Mouse (Mus musculus) forebrain, embryonic 13.5 days (tissue): Measurements from ENCODE around the gene Acss1. TPM values are rescaled to one million over a fixed set of nuclear protein-coding genes. Genes with fewer than 3 reads are reported as not detected.

Experiments used
- ATAC-seq: fragments of 200-750 bp; cut with Nextera tagmentation; 2 replicates; pipeline ENCODE4 v1.8.0; 2017
- H3K27ac ChIP-seq: fragments of 300-500 bp; sonication (generic); 2 replicates; pipeline ENCODE4 v1.5.1; 2015; ENCODE audit warnings: inconsistent platforms, mild to moderate bottlenecking, moderate library complexity
- H3K27me3 ChIP-seq: fragments of 300-500 bp; sonication (generic); 2 replicates; pipeline ENCODE4 v1.6.1; 2015; ENCODE audit warnings: mild to moderate bottlenecking, inconsistent platforms
- H3K36me3 ChIP-seq: fragments of 300-500 bp; sonication (generic); 2 replicates; pipeline ENCODE4 v1.6.1; 2015; ENCODE audit warnings: mild to moderate bottlenecking, inconsistent platforms; ENCODE audit not compliant: poor library complexity, severe bottlenecking
- H3K4me1 ChIP-seq: fragments of 300-500 bp; sonication (generic); 2 replicates; pipeline ENCODE4 v1.6.1; 2015; ENCODE audit warnings: inconsistent platforms
- H3K4me2 ChIP-seq: fragments of 300-500 bp; sonication (generic); 2 replicates; pipeline ENCODE4 v1.6.1; 2015; ENCODE audit warnings: inconsistent platforms, mild to moderate bottlenecking, moderate library complexity
- H3K4me3 ChIP-seq: fragments of 300-500 bp; sonication (generic); 2 replicates; pipeline ENCODE4 v1.5.1; 2015; ENCODE audit warnings: mild to moderate bottlenecking, inconsistent platforms
- H3K9ac ChIP-seq: fragments of 300-500 bp; sonication (generic); 2 replicates; pipeline ENCODE4 v1.6.1; 2015; ENCODE audit warnings: mild to moderate bottlenecking, inconsistent platforms
- H3K9me3 ChIP-seq: fragments of 300-500 bp; sonication (generic); replicated peaks from 2 replicates; pipeline ENCODE4 v1.6.1; 2016; ENCODE audit warnings: inconsistent platforms
- whole genome bisulfite sequencing: fragments of 180-500 bp; shearing (Covaris S2); methylation state at CpG from one replicate; pipeline ENCODE4 v1.1.7; 2015; 5-methylcytosine and 5-hydroxymethylcytosine counted together
- polyA plus RNA-seq: library from polyadenylated mRNA; unstranded; fragments of >200 nt; fragmentation: Nextera tagmentation; extraction: Ambion mirVana; gene quantifications from 2 replicates; pipeline ENCODE4 v1.2.1, GENCODE M21; 2015

The Acss1 gene
- polyA plus RNA-seq, 1 experiment from 2014 or later: 34.1 TPM

- no peak overlapping the region for H3K4me3 ChIP-seq
Observed at GRCm38 (mm10) chr2:150665006-150665405, 3.3 kb downstream of the Acss1 start.

GRCm38 (mm10) chr2:150664152-150664920, 4.0 kb downstream of the Acss1 start:
- Histone ChIP-seq H3K9me3 (no peaks in the 10 kb centered on the region), H3K27ac (peak overlapping the region; percentile 36), H3K4me3 (no peak overlapping the region), H3K9ac (no peak overlapping the region), H3K4me1 (peaks cover 72% of the 10 kb centered on the region), H3K27me3 (no peaks in the 10 kb centered on the region), H3K36me3 (peaks cover 3% of the 10 kb centered on the region), H3K4me2 (peak overlapping the region; percentile 86)
- WGBS: 69% methylated on average over 5 of the region's 5 CpGs
- ATAC-seq: no peak

More at GRCm38 (mm10) chr2:150665006-150665405, 3.3 kb downstream of the Acss1 start:
- Histone ChIP-seq H3K9ac (no peak overlapping the region), H3K9me3 (no peaks in the 10 kb centered on the region), H3K36me3 (no peaks in the 10 kb centered on the region), H3K4me2 (peak overlapping the region; percentile 86), H3K4me1 (peaks cover 72% of the 10 kb centered on the region), H3K27ac (peak overlapping the region; percentile 48), H3K27me3 (no peaks in the 10 kb centered on the region)
- WGBS: 60% methylated on average over 2 of the region's 2 CpGs
- ATAC-seq: no peak

- Histone ChIP-seq H3K9me3 (no peaks in the 10 kb centered on the region), H3K27ac (peak overlapping the region; percentile 36), H3K4me1 (peaks cover 66% of the 10 kb centered on the region), H3K4me3 (no peak overlapping the region), H3K4me2 (0 out of 2 replicates have a peak overlapping the region, but pooled peaks have one; percentile 6), H3K27me3 (no peaks in the 10 kb centered on the region), H3K36me3 (peaks cover 14% of the 10 kb centered on the region), H3K9ac (no peak overlapping the region)
- WGBS: 49% methylated on average over 9 of the region's 9 CpGs
- ATAC-seq: peak; percentile 14; the same call in 1 of the 2 replicates
Observed at GRCm38 (mm10) chr2:150663255-150663654, 5.0 kb downstream of the Acss1 start.

- Histone ChIP-seq H3K27ac (no peak overlapping the region; the same call in 1 of the 2 replicates), H3K4me1 (peaks cover 68% of the 10 kb centered on the region), H3K27me3 (no peaks in the 10 kb centered on the region), H3K9ac (no peak overlapping the region), H3K4me3 (no peak overlapping the region), H3K9me3 (no peaks in the 10 kb centered on the region), H3K4me2 (no peak overlapping the region), H3K36me3 (peaks cover 22% of the 10 kb centered on the region)
- ATAC-seq: no peak
- WGBS: 71% methylated on average over 2 of the region's 2 CpGs
Observed at GRCm38 (mm10) chr2:150662007-150662406, 6.3 kb downstream of the Acss1 start.

GRCm38 (mm10) chr2:150660668-150661451, 7.4 kb downstream of the Acss1 start:
- ATAC-seq: peak; percentile 20; the same call in 1 of the 2 replicates
- Histone ChIP-seq H3K27ac (peak overlapping the region; percentile 2; the same call in 1 of the 2 replicates), H3K4me1 (peaks cover 70% of the 10 kb centered on the region), H3K9me3 (no peaks in the 10 kb centered on the region), H3K9ac (no peak overlapping the region), H3K27me3 (no peaks in the 10 kb centered on the region), H3K4me3 (no peak overlapping the region), H3K4me2 (no peak overlapping the region), H3K36me3 (peaks cover 22% of the 10 kb centered on the region)
- WGBS: 80% methylated on average over 5 of the region's 5 CpGs

GRCm38 (mm10) chr2:150660049-150660448, 8.3 kb downstream of the Acss1 start:
- no peak overlapping the region for H3K4me2 ChIP-seq
- 73% methylated on average over 4 of the region's 4 CpGs for WGBS
- ATAC-seq: no peak
- H3K9ac ChIP-seq: no peak overlapping the region
- H3K4me3 ChIP-seq: no peak overlapping the region
- no peaks in the 10 kb centered on the region for H3K9me3 ChIP-seq
- no peaks in the 10 kb centered on the region for H3K27me3 ChIP-seq
- peaks cover 62% of the 10 kb centered on the region for H3K4me1 ChIP-seq
- peak overlapping the region; percentile 2; the same call in 1 of the 2 replicates for H3K27ac ChIP-seq
- H3K36me3 ChIP-seq: peaks cover 28% of the 10 kb centered on the region

GRCm38 (mm10) chr2:150656975-150657768, 11.1 kb downstream of the Acss1 start:
- ATAC-seq: peak; percentile 84
- Histone ChIP-seq H3K9me3 (no peaks in the 10 kb centered on the region), H3K9ac (no peak overlapping the region), H3K36me3 (peaks cover 36% of the 10 kb centered on the region), H3K4me1 (peaks cover 35% of the 10 kb centered on the region), H3K27ac (peak overlapping the region; percentile 73), H3K4me2 (no peak overlapping the region), H3K27me3 (no peaks in the 10 kb centered on the region), H3K4me3 (no peak overlapping the region)
- 25% methylated on average over 8 of the region's 8 CpGs for WGBS

- Histone ChIP-seq H3K27ac (peak overlapping the region; percentile 73; the same call in 1 of the 2 replicates), H3K4me3 (no peak overlapping the region), H3K36me3 (peaks cover 36% of the 10 kb centered on the region), H3K4me2 (no peak overlapping the region), H3K27me3 (no peaks in the 10 kb centered on the region), H3K9ac (no peak overlapping the region), H3K9me3 (no peaks in the 10 kb centered on the region), H3K4me1 (peaks cover 31% of the 10 kb centered on the region)
- WGBS: 94% methylated on average over 3 of the region's 3 CpGs
- ATAC-seq: no peak
Observed at GRCm38 (mm10) chr2:150656112-150656511, 12.2 kb downstream of the Acss1 start.

GRCm38 (mm10) chr2:150655290-150655689, 13.0 kb downstream of the Acss1 start:
- no peak overlapping the region for H3K27ac ChIP-seq
- ATAC-seq: no peak
- 81% methylated on average over 6 of the region's 6 CpGs for WGBS
- no peaks in the 10 kb centered on the region for H3K9me3 ChIP-seq
- H3K4me2 ChIP-seq: no peak overlapping the region
- H3K36me3 ChIP-seq: peaks cover 36% of the 10 kb centered on the region
- H3K9ac ChIP-seq: no peak overlapping the region
- H3K27me3 ChIP-seq: no peaks in the 10 kb centered on the region
- H3K4me3 ChIP-seq: no peak overlapping the region
- peaks cover 31% of the 10 kb centered on the region for H3K4me1 ChIP-seq

- H3K36me3 ChIP-seq: peaks cover 36% of the 10 kb centered on the region
- no peak overlapping the region for H3K27ac ChIP-seq
- ATAC-seq: no peak
- no peaks in the 10 kb centered on the region for H3K9me3 ChIP-seq
- 95% methylated on average over 2 of the region's 2 CpGs for WGBS
- no peak overlapping the region for H3K4me2 ChIP-seq
- H3K4me3 ChIP-seq: no peak overlapping the region
- H3K9ac ChIP-seq: no peak overlapping the region
- H3K4me1 ChIP-seq: peaks cover 35% of the 10 kb centered on the region
- H3K27me3 ChIP-seq: no peaks in the 10 kb centered on the region
Observed at GRCm38 (mm10) chr2:150654814-150655213, 13.5 kb downstream of the Acss1 start.

- H3K9ac ChIP-seq: no peak overlapping the region
- WGBS: 70% methylated on average over 9 of the region's 9 CpGs
- H3K27ac ChIP-seq: no peak overlapping the region
- H3K4me2 ChIP-seq: no peak overlapping the region
- no peak for ATAC-seq
- no peak overlapping the region for H3K4me3 ChIP-seq
- peaks cover 54% of the 10 kb centered on the region for H3K4me1 ChIP-seq
- H3K36me3 ChIP-seq: peaks cover 14% of the 10 kb centered on the region
- H3K27me3 ChIP-seq: no peaks in the 10 kb centered on the region
- no peaks in the 10 kb centered on the region for H3K9me3 ChIP-seq
Observed at GRCm38 (mm10) chr2:150651366-150651765, 16.9 kb downstream of the Acss1 start.
